Comparison of ENCODE assay signal across 11 mouse cellular contexts in genomic region chr9:90227171-90227570, GRCm38 (mm10). TPM values are rescaled to one million over a fixed set of nuclear protein-coding genes. Genes with fewer than 3 reads are reported as not detected.
A peak's percentile ranks its signal among the peaks of the same experiment; 100 is the strongest.
DNase-seq lines count a peak whose midpoint lies in the region; ATAC-seq lines count a peak whose summit lies in the region.
"Had no signal": no experiment of that assay in that cellular context is flagged by ENCODE, and none has a peak within 500 bp of the region (broad histone marks: within the 10 kb centered on the region; RNA-seq: fewer than 3 reads in every experiment).

No protein-coding gene starts in this region.

- peaks cover 8% of the 10 kb centered on the region; the same call in 1 of the 2 replicates for H3K4me1 ChIP-seq in heart, embryonic 11.5 days (ENCODE audit: control insufficient read depth, insufficient read depth, low read length)
- no peaks in the 10 kb centered on the region for H3K4me1 ChIP-seq in midbrain, embryonic 13.5 days (replicated peaks)
- no peaks in the 10 kb centered on the region for H3K4me1 ChIP-seq in midbrain, embryonic 16.5 days (ENCODE audit: control insufficient read depth, insufficient read depth, low read length)
- no peaks in the 10 kb centered on the region for H3K4me1 ChIP-seq in stomach, embryonic 15.5 days
- H3K4me1 ChIP-seq: forebrain, embryonic 13.5 days; hindbrain, embryonic 10.5 days had no signal

- ATAC-seq in heart, embryonic 11.5 days (replicated peaks; ENCODE audit: insufficient number of reproducible peaks, low FRiP score, low TSS enrichment) = no peak
- 0 out of 2 replicates have a peak, but pooled peaks have one; percentile 25 for ATAC-seq in midbrain, embryonic 13.5 days
- ATAC-seq in midbrain, embryonic 16.5 days = no peak
- no peak for ATAC-seq in stomach, embryonic 15.5 days (ENCODE audit: insufficient read depth, low FRiP score, low read depth)
- ATAC-seq: forebrain, embryonic 13.5 days had no signal

- 80% methylated on average over 12 of the region's 12 CpGs for WGBS in heart, embryonic 11.5 days (ENCODE audit: insufficient replicate concordance)
- 77% methylated on average over 12 of the region's 12 CpGs for WGBS in midbrain, embryonic 13.5 days
- 78% methylated on average over 12 of the region's 12 CpGs for WGBS in midbrain, embryonic 16.5 days
- 75% methylated on average over 12 of the region's 12 CpGs for WGBS in stomach, embryonic 15.5 days

- DNase-seq in heart, adult 11 months = peak; percentile 95
- DNase-seq in kidney, adult 8-10 months = peak; percentile 19 to 41
- DNase-seq in urinary bladder, adult 2 months (ENCODE audit: low spot score) = no peak
- no peak for DNase-seq in layer of hippocampus, adult 9-10 months (ENCODE audit: low spot score)
- DNase-seq: midbrain, embryonic 14.5 days had no signal

- H3K9ac ChIP-seq in heart, embryonic 11.5 days (ENCODE audit: low read depth, low read length) = no peak overlapping the region
- no peak overlapping the region for H3K9ac ChIP-seq in midbrain, embryonic 13.5 days (replicated peaks)
- H3K9ac ChIP-seq in midbrain, embryonic 16.5 days (ENCODE audit: low read depth, low read length) = no peak overlapping the region
- no peak overlapping the region for H3K9ac ChIP-seq in stomach, embryonic 15.5 days
- H3K9ac ChIP-seq: forebrain, embryonic 13.5 days had no signal

- no peak overlapping the region for H3K4me3 ChIP-seq in heart, embryonic 11.5 days (ENCODE audit: low read depth, low read length)
- H3K4me3 ChIP-seq in midbrain, embryonic 13.5 days (replicated peaks) = no peak overlapping the region
- H3K4me3 ChIP-seq in midbrain, embryonic 16.5 days (ENCODE audit: low read depth, low read length) = no peak overlapping the region
- no peak overlapping the region for H3K4me3 ChIP-seq in stomach, embryonic 15.5 days (replicated peaks)
- H3K4me3 ChIP-seq: forebrain, embryonic 13.5 days; hindbrain, embryonic 10.5 days had no signal

- H3K36me3 ChIP-seq in heart, embryonic 11.5 days (ENCODE audit: control insufficient read depth, insufficient read depth, low read length) = peaks cover 10% of the 10 kb centered on the region
- H3K36me3 ChIP-seq in midbrain, embryonic 13.5 days = peaks cover 18% of the 10 kb centered on the region
- H3K36me3 ChIP-seq in midbrain, embryonic 16.5 days (ENCODE audit: control insufficient read depth, insufficient read depth, low read length) = peaks cover 11% of the 10 kb centered on the region
- peaks cover 23% of the 10 kb centered on the region for H3K36me3 ChIP-seq in stomach, embryonic 15.5 days

- H3K4me2 ChIP-seq in heart, embryonic 11.5 days = no peak overlapping the region
- no peak overlapping the region for H3K4me2 ChIP-seq in midbrain, embryonic 13.5 days (replicated peaks)
- H3K4me2 ChIP-seq in midbrain, embryonic 16.5 days (ENCODE audit: low read length) = no peak overlapping the region
- no peak overlapping the region for H3K4me2 ChIP-seq in stomach, embryonic 15.5 days
- H3K4me2 ChIP-seq: forebrain, embryonic 13.5 days had no signal

- no peak overlapping the region for H3K27ac ChIP-seq in heart, embryonic 11.5 days (ENCODE audit: low read depth, low read length)
- no peak overlapping the region for H3K27ac ChIP-seq in midbrain, embryonic 13.5 days
- H3K27ac ChIP-seq in midbrain, embryonic 16.5 days (ENCODE audit: low read length) = no peak overlapping the region
- H3K27ac ChIP-seq in stomach, embryonic 15.5 days = 0 out of 2 replicates have a peak overlapping the region, but pooled peaks have one; percentile 21
- H3K27ac ChIP-seq: forebrain, embryonic 13.5 days; hindbrain, embryonic 10.5 days had no signal

- H3K9me3 ChIP-seq in heart, embryonic 11.5 days (replicated peaks; ENCODE audit: control insufficient read depth, low read length) = no peaks in the 10 kb centered on the region
- H3K9me3 ChIP-seq in midbrain, embryonic 13.5 days = no peaks in the 10 kb centered on the region
- H3K9me3 ChIP-seq in midbrain, embryonic 16.5 days (replicated peaks; ENCODE audit: control insufficient read depth, low read length, poor library complexity, severe bottlenecking) = no peaks in the 10 kb centered on the region
- no peaks in the 10 kb centered on the region for H3K9me3 ChIP-seq in stomach, embryonic 15.5 days
- H3K9me3 ChIP-seq: forebrain, embryonic 13.5 days; hindbrain, embryonic 10.5 days had no signal

- no peaks in the 10 kb centered on the region for H3K27me3 ChIP-seq in heart, embryonic 11.5 days (ENCODE audit: control insufficient read depth, insufficient read depth, low read length)
- H3K27me3 ChIP-seq in midbrain, embryonic 13.5 days = no peaks in the 10 kb centered on the region
- no peaks in the 10 kb centered on the region for H3K27me3 ChIP-seq in midbrain, embryonic 16.5 days (ENCODE audit: control insufficient read depth, insufficient read depth, low read depth, low read length)
- H3K27me3 ChIP-seq in stomach, embryonic 15.5 days (replicated peaks) = no peaks in the 10 kb centered on the region
- H3K27me3 ChIP-seq: forebrain, embryonic 13.5 days had no signal

RNA-seq across cellular contexts. Expression of gene Tbc1d2b, which starts 43.4 kb away (rescaled TPM):
- polyA plus RNA-seq in heart, embryonic 11.5 days (2014; fragmentation: Nextera tagmentation; extraction: Ambion mirVana) = 6.3 and 6.7 TPM in 2 replicates
- polyA plus RNA-seq in midbrain, embryonic 13.5 days (2015; fragmentation: Nextera tagmentation; extraction: Ambion mirVana) = 5.3 and 5.9 TPM in 2 replicates
- polyA plus RNA-seq in midbrain, embryonic 16.5 days (2015; fragmentation: Nextera tagmentation; extraction: Ambion mirVana) = 6.3 and 7.3 TPM in 2 replicates
- 17.1 and 17.8 TPM in 2 replicates for polyA plus RNA-seq in stomach, embryonic 15.5 days (2015; fragmentation: Nextera tagmentation; extraction: Ambion mirVana)
- 43.5 and 47.9 TPM in 2 replicates for polyA plus RNA-seq in urinary bladder, adult 2 months (2012; rRNA removed)

Comparison
In these comparisons a context has a peak if more than half of its experiments do, and no peak if none do; other contexts are left out.
1. DNase-seq: peak in heart, adult 11 months (single experiment) and kidney, adult 8-10 months (2 of 2); none in urinary bladder, adult 2 months (single experiment) and layer of hippocampus, adult 9-10 months (single experiment).